Mouse (Mus musculus) embryonic facial prominence, embryonic 15.5 days (tissue): ENCODE measurements around the gene Rnf167. TPM values are rescaled to one million over a fixed set of nuclear protein-coding genes. Genes with fewer than 3 reads are reported as not detected.

ENCODE experiments used
- ATAC-seq: fragments of 200-750 bp; cut with Nextera tagmentation; 2 replicates; pipeline ENCODE4 v1.8.0; 2017; ENCODE audit warnings: low read depth, moderate TSS enrichment; ENCODE audit not compliant: insufficient number of reproducible peaks, low FRiP score, low TSS enrichment
- H3K27ac ChIP-seq: fragments of 300-500 bp; sonication (generic); replicated peaks from 2 replicates; pipeline ENCODE4 v1.5.1; 2015; ENCODE audit warnings: mild to moderate bottlenecking, inconsistent platforms
- H3K27me3 ChIP-seq: fragments of 300-500 bp; sonication (generic); 2 replicates; pipeline ENCODE4 v1.6.1; 2015; ENCODE audit warnings: inconsistent platforms
- H3K36me3 ChIP-seq: fragments of 300-500 bp; sonication (generic); 2 replicates; pipeline ENCODE4 v1.6.1; 2015; ENCODE audit warnings: mild to moderate bottlenecking, inconsistent platforms
- H3K4me1 ChIP-seq: fragments of 300-500 bp; sonication (generic); 2 replicates; pipeline ENCODE4 v1.6.1; 2015; ENCODE audit warnings: inconsistent platforms
- H3K4me2 ChIP-seq: fragments of 300-500 bp; sonication (generic); replicated peaks from 2 replicates; pipeline ENCODE4 v1.6.1; 2015; ENCODE audit warnings: mild to moderate bottlenecking, inconsistent platforms
- H3K4me3 ChIP-seq: fragments of 300-500 bp; sonication (generic); replicated peaks from 2 replicates; pipeline ENCODE4 v1.5.1; 2015; ENCODE audit warnings: mild to moderate bottlenecking, inconsistent platforms
- H3K9ac ChIP-seq: fragments of 300-500 bp; sonication (generic); 2 replicates; pipeline ENCODE4 v1.6.1; 2015; ENCODE audit warnings: inconsistent platforms
- H3K9me3 ChIP-seq: fragments of 300-500 bp; sonication (generic); replicated peaks from 2 replicates; pipeline ENCODE4 v1.6.1; 2016; ENCODE audit warnings: inconsistent platforms
- WGBS: fragments of 180-500 bp; shearing (Covaris S2); methylation state at CpG from one replicate; pipeline ENCODE4 v1.1.7; 2015; 5-methylcytosine and 5-hydroxymethylcytosine counted together
- polyA plus RNA-seq: library from polyadenylated mRNA; unstranded; fragments of >200 nt; fragmentation: Nextera tagmentation; extraction: Ambion mirVana; gene quantifications from 2 replicates; pipeline ENCODE4 v1.2.1, GENCODE M21; 2015

Rnf167 gene
- polyA plus RNA-seq, 1 experiment from 2014 or later = 147 TPM

DNA sequence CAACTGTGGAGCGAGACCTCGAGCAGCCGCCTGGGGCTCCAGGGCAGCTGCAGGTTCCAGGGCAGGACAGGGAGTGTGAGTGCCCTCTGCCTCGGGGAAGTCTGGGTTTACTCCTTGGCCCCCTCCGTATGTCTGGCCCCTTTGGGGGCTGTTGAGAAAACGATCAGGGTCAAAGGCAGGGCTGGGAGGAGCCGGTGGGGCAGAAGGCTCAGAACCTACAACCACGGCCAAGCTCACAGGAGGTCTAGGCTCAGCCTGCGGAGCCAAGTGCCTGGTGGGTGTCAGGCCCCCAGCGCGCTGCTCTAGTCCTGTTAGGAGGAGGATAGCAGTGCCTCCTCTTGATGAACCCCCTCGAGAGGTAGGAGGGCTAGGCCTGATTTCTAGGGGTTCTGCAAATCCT, 34.1 kb downstream of the Rnf167 start:
- Histone ChIP-seq H3K36me3 (peaks cover 69% of the 10 kb centered on the region), H3K9me3 (no peaks in the 10 kb centered on the region), H3K4me3 (no peak overlapping the region), H3K27me3 (no peaks in the 10 kb centered on the region), H3K27ac (no peak overlapping the region), H3K4me2 (no peak overlapping the region), H3K9ac (no peak overlapping the region), H3K4me1 (peaks cover 5% of the 10 kb centered on the region; the same call in 1 of the 2 replicates)
- ATAC-seq = no peak
- WGBS = 65% methylated on average over 12 of the region's 12 CpGs

DNA sequence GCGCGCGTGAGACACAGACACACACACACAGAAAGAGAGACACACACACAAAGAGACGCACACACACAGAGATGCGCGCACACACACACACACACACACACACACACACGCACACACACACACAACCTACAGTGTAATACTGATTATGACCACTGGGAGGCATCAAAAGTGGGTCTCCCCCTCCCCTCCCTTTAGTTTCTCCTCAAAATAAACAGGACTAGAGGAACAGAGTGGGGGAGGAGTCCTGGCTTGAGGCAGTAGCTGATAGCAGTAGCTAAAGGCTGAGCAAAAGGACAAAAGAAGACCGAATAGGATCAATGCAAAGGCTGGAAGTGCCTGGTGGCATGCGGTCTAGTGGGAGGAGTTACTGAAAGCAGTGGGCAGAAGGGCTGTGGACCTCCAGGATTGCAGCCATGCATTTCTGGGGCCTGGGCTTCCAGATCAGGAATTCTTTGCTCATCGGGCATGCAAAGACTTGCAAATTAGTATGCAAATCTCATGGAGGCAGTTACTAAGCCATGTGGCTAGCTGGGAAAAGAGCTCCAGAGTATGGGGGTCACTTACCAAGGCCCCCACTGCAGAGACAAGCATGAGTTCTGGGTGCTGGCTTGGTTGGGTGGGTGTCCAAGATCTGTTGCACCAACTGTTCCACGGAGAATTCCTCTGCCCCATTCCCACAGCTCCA, 35.0 kb downstream of the Rnf167 start:
- no peak for ATAC-seq
- H3K9ac ChIP-seq = no peak overlapping the region
- H3K4me2 ChIP-seq = no peak overlapping the region
- H3K4me3 ChIP-seq = no peak overlapping the region
- WGBS = 19% methylated on average over 9 of the region's 11 CpGs
- peaks cover 65% of the 10 kb centered on the region for H3K36me3 ChIP-seq
- H3K4me1 ChIP-seq = peaks cover 14% of the 10 kb centered on the region
- H3K27ac ChIP-seq = no peak overlapping the region
- no peaks in the 10 kb centered on the region for H3K9me3 ChIP-seq
- H3K27me3 ChIP-seq = no peaks in the 10 kb centered on the region

DNA sequence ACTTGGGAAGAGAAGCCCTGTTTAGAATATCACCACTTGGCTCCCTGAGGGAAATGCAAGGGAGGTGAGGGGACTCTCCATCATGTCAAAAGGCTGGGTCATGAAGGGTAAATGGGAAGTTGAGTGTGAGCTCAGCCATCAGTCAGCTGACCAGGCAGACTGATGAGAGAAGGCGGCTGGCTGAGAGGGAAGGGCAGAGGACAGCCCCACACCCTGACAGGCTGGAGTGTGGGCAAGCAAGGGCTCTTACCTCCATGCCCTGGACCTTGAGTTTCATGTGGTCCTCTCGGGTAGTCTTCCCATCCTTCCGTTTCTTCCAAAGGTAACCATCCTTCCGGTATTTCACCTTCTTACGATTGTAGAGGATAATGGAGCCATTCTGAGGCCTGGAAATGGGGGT, 36.6 kb downstream of the Rnf167 start:
- no peak overlapping the region for H3K4me2 ChIP-seq
- H3K9ac ChIP-seq = no peak overlapping the region
- no peak for ATAC-seq
- WGBS = 86% methylated on average over 5 of the region's 5 CpGs
- peaks cover 58% of the 10 kb centered on the region for H3K36me3 ChIP-seq
- H3K4me1 ChIP-seq = peaks cover 24% of the 10 kb centered on the region
- no peaks in the 10 kb centered on the region for H3K27me3 ChIP-seq
- no peak overlapping the region for H3K4me3 ChIP-seq
- no peak overlapping the region for H3K27ac ChIP-seq
- H3K9me3 ChIP-seq = no peaks in the 10 kb centered on the region

DNA sequence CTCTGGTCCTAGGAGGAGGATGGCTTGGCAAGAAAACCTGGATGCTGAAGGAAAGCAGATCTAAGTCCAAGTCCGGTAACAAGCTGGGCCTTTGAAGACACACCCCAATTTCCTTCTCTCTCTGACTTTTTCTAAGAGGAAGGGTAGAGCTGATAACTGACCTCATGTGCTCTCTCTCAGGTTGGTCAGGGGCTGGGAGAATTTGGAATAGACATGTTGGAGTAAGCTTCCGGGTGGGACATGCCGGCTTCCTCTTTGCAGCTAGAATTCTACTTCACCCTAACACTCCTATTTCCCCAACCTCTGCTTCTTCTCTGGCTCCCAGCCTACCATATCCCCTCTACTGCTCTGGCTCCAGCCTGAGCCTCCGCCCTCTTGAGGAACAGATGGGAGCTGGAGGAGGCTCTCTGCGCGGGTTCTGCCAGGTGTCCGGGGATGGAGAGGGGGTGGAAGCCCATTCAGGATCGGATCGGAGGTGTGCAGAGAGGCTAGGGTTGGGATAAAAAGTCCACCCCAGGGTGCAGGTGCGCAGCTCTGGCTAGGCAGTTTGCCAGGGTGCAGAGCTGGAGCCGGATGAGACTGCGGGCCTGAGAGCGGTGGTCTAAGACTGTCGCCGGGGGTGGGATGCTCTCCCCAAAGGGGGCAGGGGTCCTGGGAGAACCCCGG, 40.0 kb downstream of the Rnf167 start:
- H3K27me3 ChIP-seq = no peaks in the 10 kb centered on the region
- peaks cover 36% of the 10 kb centered on the region for H3K36me3 ChIP-seq
- H3K4me3 ChIP-seq = peak overlapping the region; percentile 89
- peak; percentile 35; the same call in 1 of the 2 replicates for ATAC-seq
- WGBS = 2% methylated on average over 16 of the region's 16 CpGs
- no peaks in the 10 kb centered on the region for H3K9me3 ChIP-seq
- peak overlapping the region; percentile 80 for H3K4me2 ChIP-seq
- H3K27ac ChIP-seq = peak overlapping the region; percentile 91
- H3K4me1 ChIP-seq = peaks cover 29% of the 10 kb centered on the region
- peak overlapping the region; percentile 59 for H3K9ac ChIP-seq

DNA sequence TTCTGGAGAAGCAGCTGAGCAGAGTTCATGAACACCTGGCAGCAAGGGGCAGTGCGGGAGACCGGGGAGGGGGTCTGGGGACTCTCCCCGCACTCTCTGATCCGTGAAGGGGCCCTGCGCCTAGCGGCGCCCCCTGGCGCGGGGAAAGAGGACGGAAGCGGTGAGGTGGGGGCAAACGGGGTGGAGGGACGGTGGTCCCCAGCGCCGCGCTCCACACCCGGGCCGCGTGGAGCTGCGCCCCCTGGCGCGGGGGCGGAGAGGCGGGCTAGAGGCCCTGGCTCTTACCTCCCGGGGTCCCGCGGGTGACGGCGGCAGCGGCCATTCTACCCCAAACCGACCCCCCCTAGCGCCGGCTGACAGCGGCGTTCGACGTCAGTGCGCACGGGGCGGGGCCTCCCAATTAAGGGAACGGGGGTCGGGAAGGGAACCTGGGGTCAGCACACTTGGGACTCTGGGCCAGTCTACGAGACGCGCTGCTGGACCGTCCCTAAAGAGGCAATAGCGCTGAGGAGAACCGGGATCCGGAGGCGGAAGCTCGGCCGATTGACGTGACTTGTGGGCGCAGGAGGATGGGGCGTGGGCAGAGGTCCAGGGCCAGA, 40.7 kb downstream of the Rnf167 start, which contains the start of gene Camta2:
Gene Camta2 (minus strand): TSS at position 505 of the 599 bp plus-strand sequence.
- Histone ChIP-seq H3K9ac (peak within 1 kb of the TSS; percentile 59), H3K27me3 (no peaks in the 10 kb centered on the region), H3K36me3 (peaks cover 30% of the 10 kb centered on the region), H3K4me3 (peak within 1 kb of the TSS; percentile 89), H3K9me3 (no peaks in the 10 kb centered on the region), H3K4me1 (peaks cover 26% of the 10 kb centered on the region), H3K4me2 (peak within 1 kb of the TSS; percentile 80), H3K27ac (peak within 1 kb of the TSS; percentile 91)
- WGBS = under 1% methylated on average over 52 of the region's 55 CpGs
- ATAC-seq = peak; percentile 88

DNA sequence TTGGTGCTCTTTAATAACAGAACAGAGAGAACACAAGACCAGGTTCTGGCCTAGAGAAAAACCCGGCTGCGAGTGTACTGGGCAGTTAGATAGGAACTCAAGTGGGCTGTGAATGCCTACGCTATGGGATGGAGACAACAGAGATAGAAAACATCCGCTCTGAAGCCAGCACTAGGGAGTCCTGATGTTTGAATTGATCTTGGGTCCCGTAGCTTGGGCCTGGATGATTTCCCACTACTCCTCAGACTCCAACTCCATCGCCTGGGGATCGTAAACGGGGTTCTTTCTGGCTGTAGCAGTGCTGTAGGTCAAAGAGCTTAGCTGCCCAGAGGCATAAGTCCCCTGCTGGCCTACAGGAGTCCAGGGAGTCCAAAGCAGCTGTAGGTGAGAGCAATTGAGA, 41.3 kb downstream of the Rnf167 start:
- Histone ChIP-seq H3K4me3 (peak overlapping the region; percentile 89), H3K27me3 (no peaks in the 10 kb centered on the region), H3K9ac (peak overlapping the region; percentile 59), H3K4me2 (peak overlapping the region; percentile 80), H3K9me3 (no peaks in the 10 kb centered on the region), H3K4me1 (peaks cover 26% of the 10 kb centered on the region), H3K27ac (peak overlapping the region; percentile 91), H3K36me3 (peaks cover 23% of the 10 kb centered on the region)
- ATAC-seq = no peak
- WGBS = 12% methylated on average over 8 of the region's 8 CpGs

DNA sequence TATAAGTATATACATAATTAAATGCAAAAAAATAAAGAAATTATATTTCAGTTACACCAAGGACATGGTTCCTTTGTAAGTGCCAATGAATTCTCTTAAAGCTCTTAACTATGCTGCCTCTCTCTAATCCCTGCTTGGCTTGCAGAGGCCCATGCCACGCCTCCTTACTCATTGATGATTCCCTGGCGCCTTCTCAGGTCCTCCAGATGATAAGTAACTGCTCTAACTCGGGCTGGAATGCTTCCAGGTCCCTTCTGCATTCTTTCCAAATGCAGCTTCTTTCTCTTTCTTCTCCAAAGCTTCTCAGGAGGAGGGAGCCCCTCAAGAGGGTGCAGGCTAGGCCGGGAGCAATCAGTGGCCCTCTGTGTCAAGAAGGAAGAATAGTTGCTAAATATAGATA, 42.5 kb downstream of the Rnf167 start:
- Histone ChIP-seq H3K27ac (no peak overlapping the region), H3K4me3 (no peak overlapping the region), H3K4me1 (peaks cover 26% of the 10 kb centered on the region), H3K9ac (no peak overlapping the region), H3K27me3 (no peaks in the 10 kb centered on the region), H3K4me2 (no peak overlapping the region), H3K9me3 (no peaks in the 10 kb centered on the region), H3K36me3 (peaks cover 11% of the 10 kb centered on the region)
- 45% methylated on average over 4 of the region's 4 CpGs for WGBS
- no peak for ATAC-seq

DNA sequence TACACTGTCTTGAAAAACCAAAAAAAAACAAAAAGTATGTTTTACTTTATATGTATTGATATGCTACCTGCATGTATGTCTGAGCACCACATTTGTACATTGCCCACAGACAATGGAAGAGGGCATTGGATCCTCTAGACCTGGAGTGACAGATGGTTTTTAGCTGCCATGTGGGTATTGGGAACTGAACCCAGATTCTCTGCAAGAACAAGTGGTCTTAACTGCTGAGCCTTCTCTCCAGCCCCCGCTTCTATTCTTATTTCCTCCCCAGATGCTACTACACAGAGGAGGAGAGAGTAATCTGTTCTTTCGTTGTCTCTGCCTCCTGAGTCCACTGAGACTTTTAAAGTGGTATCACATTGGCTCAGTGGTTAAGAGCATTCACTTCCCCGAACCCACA, 46.5 kb downstream of the Rnf167 start:
- 62% methylated on average over 3 of the region's 3 CpGs for WGBS
- Histone ChIP-seq H3K27ac (no peak overlapping the region), H3K27me3 (no peaks in the 10 kb centered on the region), H3K9me3 (no peaks in the 10 kb centered on the region), H3K4me3 (no peak overlapping the region), H3K4me1 (peaks cover 8% of the 10 kb centered on the region), H3K36me3 (no peaks in the 10 kb centered on the region), H3K9ac (no peak overlapping the region), H3K4me2 (no peak overlapping the region)
- no peak for ATAC-seq

DNA sequence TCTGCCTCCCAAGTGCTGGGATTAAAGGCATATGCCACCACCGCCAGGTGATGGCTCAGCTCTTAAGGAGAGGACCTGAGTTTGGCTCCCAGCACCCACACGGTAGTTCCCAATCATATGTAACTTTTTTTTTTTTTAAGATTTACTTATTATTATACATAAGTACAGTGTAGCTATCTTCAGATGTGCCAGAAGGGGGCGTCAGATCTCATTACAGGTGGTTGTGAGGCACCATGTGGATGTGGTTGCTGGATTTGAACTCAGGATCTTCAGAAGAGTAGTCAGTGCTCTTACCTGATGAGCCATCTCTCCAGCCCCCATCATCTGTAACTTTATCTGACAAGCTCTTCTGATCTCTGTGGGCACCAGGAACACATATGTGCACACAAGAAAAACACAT, 50.3 kb downstream of the Rnf167 start:
- Histone ChIP-seq H3K9ac (no peak overlapping the region), H3K4me2 (no peak overlapping the region), H3K9me3 (no peaks in the 10 kb centered on the region), H3K4me3 (no peak overlapping the region), H3K27ac (no peak overlapping the region), H3K36me3 (no peaks in the 10 kb centered on the region), H3K4me1 (peaks cover 16% of the 10 kb centered on the region), H3K27me3 (no peaks in the 10 kb centered on the region)
- WGBS = 62% methylated on average over 3 of the region's 3 CpGs
- ATAC-seq = no peak

DNA sequence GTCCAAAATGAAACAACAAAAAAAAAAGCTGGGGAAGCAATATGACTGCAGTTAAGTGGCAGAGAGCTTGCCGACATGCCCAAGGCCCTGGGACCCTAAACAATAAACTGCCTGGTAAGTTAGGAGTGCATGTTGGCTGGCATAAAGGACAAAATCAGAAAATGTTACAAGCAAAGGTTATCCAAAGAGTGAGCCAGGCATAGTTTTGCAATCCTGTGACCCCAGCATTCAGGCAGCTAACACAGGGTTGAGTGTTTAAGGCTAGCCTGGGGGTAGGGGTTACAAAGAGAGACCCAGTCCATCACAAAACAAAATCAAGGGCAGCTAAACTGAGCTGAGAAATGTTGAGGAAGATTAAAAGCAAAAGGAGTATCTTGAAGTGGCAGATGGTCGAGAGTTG, 52.0 kb downstream of the Rnf167 start:
- no peaks in the 10 kb centered on the region for H3K27me3 ChIP-seq
- H3K9ac ChIP-seq = no peak overlapping the region
- H3K36me3 ChIP-seq = peaks cover 11% of the 10 kb centered on the region
- no peak overlapping the region for H3K27ac ChIP-seq
- peaks cover 27% of the 10 kb centered on the region for H3K4me1 ChIP-seq
- no peak overlapping the region for H3K4me2 ChIP-seq
- 68% methylated on average over 2 of the region's 2 CpGs for WGBS
- no peaks in the 10 kb centered on the region for H3K9me3 ChIP-seq
- H3K4me3 ChIP-seq = no peak overlapping the region
- no peak for ATAC-seq

DNA sequence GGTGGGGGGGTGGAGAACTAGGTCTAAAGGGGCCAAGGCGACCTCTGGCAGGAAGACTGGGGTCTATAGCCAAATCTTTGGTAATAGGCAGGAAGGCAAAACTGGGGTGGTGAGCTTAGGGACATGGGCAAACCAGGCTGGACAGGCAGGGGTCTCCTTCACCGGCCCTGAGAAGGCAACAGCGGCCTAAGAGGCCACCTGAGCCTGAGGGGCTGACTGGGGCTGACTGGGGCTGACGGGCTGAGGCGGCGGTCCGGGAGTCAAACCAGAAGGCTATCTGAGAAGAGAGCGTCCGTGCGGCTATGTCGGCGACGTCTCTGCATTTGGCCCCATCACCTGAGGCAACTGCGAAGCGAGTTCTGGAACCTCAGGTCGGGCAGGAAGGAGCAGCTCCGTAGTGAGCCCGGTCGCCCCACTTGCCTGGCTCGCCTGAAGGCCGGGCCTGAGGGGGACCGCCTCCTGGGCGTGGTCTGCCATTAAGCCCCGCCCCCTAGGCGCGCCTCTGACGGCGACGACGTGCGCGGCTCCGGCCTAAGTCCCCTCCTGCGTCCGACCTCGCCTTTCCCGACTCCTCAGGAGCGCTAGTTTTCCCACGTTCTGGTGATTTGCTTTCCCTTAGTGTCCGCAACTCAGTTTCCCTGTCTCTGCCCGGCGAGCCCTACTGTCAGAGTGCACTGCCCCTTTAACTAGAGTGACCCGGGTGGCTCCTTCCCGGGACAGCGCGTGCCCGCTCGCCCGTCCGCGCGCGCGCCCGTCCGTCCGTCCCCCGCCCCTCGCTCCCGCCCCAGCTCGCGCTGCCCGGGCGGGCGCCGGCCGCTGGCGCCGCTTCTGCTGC, 52.9 kb downstream of the Rnf167 start, which contains the start of the genes Inca1 and Kif1c:
Gene Inca1 (minus strand): TSS at position 434 of the 835 bp plus-strand sequence.
Gene Kif1c (plus strand): TSS at position 827 of the 835 bp plus-strand sequence.
- ATAC-seq = peak; percentile 94
- H3K4me3 ChIP-seq = peak within 1 kb of the TSS; percentile 97
- peaks cover 20% of the 10 kb centered on the region for H3K36me3 ChIP-seq
- WGBS = 1% methylated on average over 68 of the region's 69 CpGs
- H3K9me3 ChIP-seq = no peaks in the 10 kb centered on the region
- peak within 1 kb of the TSS; percentile 98 for H3K9ac ChIP-seq
- no peaks in the 10 kb centered on the region for H3K27me3 ChIP-seq
- peak within 1 kb of the TSS; percentile 81 for H3K4me2 ChIP-seq
- H3K4me1 ChIP-seq = peaks cover 27% of the 10 kb centered on the region
- peak within 1 kb of the TSS; percentile 98 for H3K27ac ChIP-seq
